In the genomic region with DNA sequence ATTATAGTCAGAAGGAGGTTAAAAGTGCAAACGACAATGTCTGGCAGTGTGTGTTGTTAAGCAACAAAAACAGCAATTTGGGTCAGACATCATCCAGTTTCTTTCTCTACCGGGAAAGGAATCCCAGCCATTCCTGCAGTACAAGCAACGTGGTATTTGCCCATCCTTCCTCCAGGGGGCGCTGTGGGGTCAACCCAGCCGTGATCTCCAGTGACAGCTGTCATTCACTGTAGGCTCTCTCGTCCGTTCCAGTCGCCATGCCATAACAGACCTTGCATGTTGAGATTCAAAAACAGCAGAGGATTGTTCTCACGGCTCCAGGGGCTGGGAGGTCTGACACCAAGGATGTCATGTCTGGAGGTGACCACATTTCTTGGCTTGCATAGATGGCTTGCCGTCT, we compare ENCODE assay signal across 8 mouse cellular contexts.
DNase-seq lines count a peak whose midpoint lies in the region; ATAC-seq lines count a peak whose summit lies in the region.

No protein-coding gene starts in this region.

- H3K4me1 ChIP-seq in liver, embryonic 13.5 days (replicated peaks) = 0 out of 2 replicates have a peak, but pooled peaks cover 2% of the 10 kb centered on the region

- H3K4me2 ChIP-seq in liver, embryonic 13.5 days = no peak overlapping the region

- DNase-seq in cerebellum, postnatal 10 days = peak; percentile 58 to 63
- DNase-seq in cerebellum, adult 9-10 months = no peak
- DNase-seq in left cerebral cortex, adult 18-20 months (ENCODE audit: low spot score in 2 of 2) = peak; percentile 13 to 29
- no peak for DNase-seq in left cerebral cortex, adult 8-10 months (ENCODE audit: low spot score in 2 of 2)
- peak; percentile 35 for DNase-seq in adipocyte (ENCODE audit: low spot score)
- peak; percentile 30 for DNase-seq in liver, embryonic 13.5 days
- peak; percentile 75 for DNase-seq in testis, postnatal 10 days (ENCODE audit: low spot score)
- DNase-seq in frontal cortex, postnatal 10 days (ENCODE audit: low spot score in 2 of 2) = no peak

- ATAC-seq in liver, embryonic 13.5 days (ENCODE audit: low read depth) = no peak

- 35% methylated on average over 10 of the region's 10 CpGs for WGBS in liver, embryonic 13.5 days (ENCODE audit: insufficient replicate concordance)

- H3K36me3 ChIP-seq in liver, embryonic 13.5 days = no peaks in the 10 kb centered on the region

- H3K4me3 ChIP-seq in liver, embryonic 13.5 days (replicated peaks) = no peak overlapping the region

- H3K9ac ChIP-seq in liver, embryonic 13.5 days = no peak overlapping the region

- no peaks in the 10 kb centered on the region for H3K27me3 ChIP-seq in liver, embryonic 13.5 days

- no peaks in the 10 kb centered on the region for H3K9me3 ChIP-seq in liver, embryonic 13.5 days (replicated peaks)

- H3K27ac ChIP-seq in liver, embryonic 13.5 days = no peak overlapping the region

Comparison
In these comparisons a context has a peak if more than half of its experiments do, and no peak if none do; other contexts are left out.
1. DNase-seq: peak in cerebellum, postnatal 10 days (2 of 2), left cerebral cortex, adult 18-20 months (2 of 2), adipocyte (single experiment), liver, embryonic 13.5 days (single experiment) and testis, postnatal 10 days (single experiment); none in cerebellum, adult 9-10 months (single experiment), left cerebral cortex, adult 8-10 months (0 of 2) and frontal cortex, postnatal 10 days (0 of 2).